Mouse (Mus musculus): ENCODE data around the gene Mrgprd.

The Mrgprd gene

DNA sequence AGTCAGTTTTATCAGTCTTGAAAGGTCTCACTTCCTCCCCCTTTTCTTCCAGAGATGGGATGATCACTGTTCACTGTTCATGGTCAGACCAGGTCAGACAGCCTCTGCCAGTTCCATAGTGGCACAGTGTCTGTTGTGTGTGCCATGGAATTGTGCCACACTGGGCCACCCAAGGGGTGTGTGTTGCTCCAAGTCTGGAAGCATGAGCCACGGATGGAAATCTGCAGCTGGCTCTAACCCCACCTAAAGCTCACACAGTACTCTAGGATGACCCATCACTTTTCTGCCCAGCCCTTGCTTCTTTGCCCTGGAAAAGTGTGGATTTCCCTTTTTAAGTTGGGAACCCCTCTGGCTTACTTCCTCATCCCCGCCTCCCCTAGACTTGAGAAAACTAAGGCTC lies 10.5 kb upstream of the Mrgprd start:
- DNase-seq, result no peak

DNA sequence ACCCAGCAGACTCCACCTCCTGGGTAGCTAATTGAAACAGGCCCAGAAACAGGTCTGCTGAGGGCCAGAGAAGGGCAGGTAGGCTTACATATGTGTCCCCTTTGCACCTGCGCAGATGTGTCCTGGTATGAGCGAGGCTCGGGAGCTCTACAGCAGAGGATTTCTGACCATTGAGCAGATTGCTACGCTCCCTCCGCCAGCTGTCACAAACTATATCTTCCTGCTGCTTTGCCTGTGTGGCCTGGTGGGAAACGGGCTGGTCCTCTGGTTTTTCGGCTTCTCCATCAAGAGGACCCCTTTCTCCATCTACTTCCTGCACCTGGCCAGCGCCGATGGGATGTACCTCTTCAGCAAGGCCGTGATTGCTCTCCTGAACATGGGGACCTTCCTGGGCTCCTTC lies 7.0 kb upstream of the Mrgprd start:
- DNase-seq, result no peak

DNA sequence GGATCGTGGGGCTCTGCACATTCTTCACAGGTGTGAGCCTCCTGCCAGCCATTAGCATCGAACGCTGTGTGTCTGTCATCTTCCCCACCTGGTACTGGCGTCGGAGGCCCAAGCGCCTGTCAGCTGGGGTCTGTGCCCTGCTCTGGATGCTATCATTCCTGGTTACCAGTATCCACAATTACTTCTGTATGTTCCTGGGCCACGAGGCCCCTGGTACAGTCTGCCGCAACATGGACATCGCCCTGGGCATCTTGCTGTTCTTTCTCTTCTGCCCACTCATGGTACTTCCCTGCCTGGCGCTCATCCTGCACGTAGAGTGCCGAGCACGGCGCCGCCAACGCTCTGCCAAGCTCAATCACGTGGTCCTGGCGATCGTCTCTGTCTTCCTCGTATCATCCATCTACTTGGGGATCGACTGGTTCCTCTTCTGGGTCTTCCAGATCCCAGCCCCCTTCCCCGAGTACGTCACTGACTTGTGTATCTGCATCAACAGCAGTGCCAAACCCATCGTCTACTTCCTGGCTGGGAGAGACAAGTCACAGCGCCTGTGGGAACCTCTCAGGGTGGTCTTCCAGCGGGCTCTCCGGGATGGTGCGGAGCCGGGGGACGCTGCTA lies 6.5 kb upstream of the Mrgprd start:
- DNase-seq, result no peak

DNA sequence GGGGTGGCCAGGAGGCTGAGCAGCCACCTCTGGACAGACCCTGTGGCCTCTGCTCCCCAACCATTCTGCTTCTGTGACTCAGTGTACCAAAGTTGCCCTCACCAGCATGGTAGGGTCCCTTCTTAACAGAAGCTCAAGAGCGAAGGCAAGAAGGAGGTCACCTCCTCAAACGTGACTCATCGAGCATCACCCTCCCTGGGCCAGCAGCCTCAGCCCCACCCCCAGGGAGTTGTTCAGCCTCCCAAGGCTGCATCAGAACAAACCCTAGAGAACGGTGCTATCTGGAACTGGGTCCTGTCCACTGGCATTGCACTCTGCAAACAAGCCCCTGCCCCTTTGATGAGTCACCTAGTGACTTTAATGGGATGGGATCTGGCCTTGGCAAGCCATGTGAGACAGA lies 5.8 kb upstream of the Mrgprd start:
- no peak for DNase-seq

DNA sequence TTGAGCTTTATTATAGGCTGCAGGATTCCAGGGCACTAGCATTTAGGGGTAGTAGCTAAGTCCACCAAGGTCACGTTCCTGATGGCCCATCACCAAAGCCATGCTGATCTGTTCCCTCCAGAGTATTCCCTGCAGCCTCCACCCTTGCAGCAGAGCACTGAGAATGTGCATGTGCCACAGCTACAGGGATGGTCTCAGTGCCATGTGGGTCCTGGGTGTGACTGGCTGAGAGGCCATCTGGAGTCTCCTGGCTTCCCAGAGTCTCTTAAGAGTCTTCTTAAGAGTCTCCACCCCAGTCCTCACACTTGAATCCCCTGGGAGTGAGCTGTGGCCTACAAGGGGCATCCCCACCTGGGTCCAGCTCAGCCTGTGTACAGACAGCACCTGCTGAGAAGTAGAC lies 4.8 kb upstream of the Mrgprd start:
- no peak for DNase-seq

DNA sequence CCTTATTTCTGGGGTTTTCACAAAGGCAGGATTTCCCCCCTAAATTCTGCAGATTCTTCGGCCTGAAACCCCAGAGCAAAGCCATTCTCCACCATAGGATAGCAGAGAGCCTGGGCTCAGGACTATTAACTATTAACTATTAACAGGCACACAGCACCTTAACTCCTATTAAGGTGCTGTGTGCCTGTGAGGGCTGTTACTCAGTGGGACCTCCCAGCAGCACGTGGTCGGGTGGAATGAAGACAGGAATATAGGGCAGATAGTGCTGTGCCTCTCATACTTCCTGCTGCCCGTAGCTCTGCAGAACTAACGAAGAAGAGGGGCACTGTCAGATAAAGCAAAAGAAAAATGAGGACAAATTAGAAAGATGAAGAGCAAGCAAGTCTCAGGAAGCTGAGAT lies 4.1 kb upstream of the Mrgprd start:
- DNase-seq, result no peak

DNA sequence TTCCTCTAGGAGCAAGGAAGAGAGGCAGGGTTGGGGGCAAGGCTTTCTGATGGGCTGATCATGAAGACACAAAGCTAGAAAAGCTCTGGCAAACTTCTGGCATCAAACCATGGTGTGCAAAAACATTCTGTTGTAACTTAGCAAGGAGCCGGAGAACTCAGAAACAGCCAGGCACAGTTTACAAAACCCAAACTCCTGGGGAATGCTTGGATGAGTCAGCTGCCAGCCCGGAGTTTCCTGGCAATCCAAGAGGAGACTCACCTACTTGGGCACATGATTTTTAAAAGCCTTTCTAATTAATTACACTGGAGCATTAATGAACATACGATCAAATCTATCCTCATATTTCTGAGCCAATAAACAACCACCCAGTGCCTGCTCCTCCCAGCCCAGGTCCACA lies 2.5 kb upstream of the Mrgprd start:
- no peak for DNase-seq

DNA sequence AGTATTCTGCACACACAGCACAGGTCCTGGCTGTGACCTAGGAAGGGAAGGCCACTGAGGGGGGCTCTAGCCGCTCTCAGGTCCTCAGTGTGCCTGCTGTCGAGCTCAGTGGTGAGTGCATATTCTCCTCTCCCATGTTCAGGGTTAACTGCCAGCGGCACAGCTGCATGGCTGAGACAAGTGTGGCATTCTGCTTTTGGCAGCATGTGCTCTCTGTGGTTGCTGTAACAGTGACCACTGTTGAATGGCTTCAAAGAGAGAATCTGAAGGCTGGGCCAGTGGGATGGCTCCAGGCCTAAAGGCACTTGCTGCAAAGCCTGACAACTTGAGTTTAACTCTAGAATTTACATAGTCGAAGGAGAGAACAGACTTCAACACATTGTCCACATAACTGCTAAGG lies 2.9 kb downstream of the Mrgprd start:
- DNase-seq, result peak; percentile 21

DNA sequence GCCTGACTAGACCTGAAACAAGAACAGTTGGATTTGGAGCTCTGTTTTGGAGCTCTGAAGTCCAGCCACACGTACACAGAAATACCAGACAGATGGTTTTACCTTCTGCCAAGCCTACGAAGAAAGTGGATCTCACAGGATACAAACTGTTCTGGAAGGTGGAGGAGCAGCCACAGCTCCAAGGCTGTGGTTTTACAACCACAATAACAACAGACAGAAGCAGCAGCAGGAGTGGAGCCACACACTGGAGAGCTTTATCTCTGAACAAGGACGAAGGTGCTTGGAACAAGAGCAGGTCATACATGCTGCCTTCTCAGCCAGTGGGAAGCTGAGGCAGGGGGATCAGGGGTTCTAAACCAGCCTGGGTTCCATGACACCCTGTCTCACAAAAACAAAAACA lies 4.8 kb downstream of the Mrgprd start:
- peak; percentile 57 for DNase-seq

DNA sequence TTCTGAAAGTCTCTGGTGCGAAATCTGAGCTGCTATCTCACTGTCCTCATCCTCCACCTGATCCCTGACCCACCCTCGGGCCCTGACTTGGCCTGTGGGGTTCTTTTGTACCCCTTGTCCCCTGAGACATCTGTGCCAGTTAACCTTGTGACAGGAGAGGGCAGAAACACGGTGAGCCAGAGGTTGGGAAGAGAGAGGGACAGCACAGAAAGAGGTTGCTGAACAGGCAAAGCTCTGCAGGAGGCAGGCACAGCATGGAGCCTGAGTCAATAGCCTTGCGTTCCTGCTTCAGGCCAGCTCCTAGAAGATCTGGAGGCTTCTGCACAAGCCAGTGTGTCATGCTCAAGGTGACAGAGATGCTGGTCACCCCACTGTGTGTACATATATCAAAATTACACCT lies 9.0 kb downstream of the Mrgprd start:
- DNase-seq, result no peak

DNA sequence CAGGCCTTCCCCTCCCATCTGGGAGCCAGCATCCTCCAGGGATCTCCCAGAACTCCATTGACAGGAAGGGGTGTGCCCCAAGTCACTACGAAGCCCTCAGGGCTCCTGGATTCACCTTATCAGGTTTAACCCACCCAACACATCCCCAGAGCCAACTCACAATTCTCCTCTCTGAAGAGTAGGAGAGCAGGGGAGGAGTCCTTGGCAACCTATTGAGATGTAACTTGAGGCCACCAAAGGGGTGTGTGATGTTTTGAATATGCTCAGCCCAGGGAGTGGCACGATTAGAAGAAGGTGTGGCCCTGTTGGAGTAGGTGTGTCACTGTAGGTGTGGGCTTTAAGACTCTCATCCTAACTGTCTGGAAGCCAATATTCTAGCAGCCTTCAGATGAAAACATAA lies 11.1 kb downstream of the Mrgprd start:
- no peak for DNase-seq

DNA sequence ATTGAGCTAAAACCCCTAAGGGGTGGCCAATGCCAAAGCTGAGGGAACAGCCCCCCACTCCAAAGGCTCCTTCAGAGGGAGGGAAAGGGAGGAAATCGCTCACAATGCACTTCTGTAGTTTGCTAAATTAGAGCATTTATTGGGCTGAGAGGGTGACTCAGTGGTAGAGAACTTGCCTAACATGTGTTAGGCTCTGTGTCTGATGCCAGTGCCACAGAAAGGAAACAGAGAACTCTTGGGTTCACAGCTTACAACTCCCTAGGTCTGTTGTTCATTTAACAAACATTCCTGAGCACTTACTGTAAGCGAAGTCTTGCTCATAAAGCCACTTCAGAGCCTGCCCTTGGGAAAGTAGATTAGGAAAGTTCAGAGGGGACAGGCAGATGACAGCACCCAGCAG lies 15.3 kb downstream of the Mrgprd start:
- DNase-seq, result no peak

DNA sequence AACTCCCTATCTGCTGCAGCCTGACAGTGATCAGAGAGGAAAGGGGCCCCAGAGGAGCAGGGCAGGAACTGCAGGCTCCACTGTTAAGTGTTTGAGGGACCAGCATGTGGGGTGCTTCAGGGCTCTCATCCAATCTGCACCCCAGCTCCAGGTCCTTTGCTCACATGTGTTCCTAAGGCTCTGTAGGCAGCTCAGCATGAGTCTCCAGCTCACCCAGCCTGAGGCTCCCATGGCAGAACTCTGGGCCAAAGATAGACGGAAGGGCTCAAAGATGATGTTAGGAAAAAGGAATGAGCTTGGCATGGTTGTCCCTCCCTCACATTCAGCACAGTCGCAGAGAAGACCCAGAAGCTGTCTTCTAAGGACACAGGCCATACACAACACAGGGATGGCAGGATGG lies 16.0 kb downstream of the Mrgprd start:
- no peak for DNase-seq

DNA sequence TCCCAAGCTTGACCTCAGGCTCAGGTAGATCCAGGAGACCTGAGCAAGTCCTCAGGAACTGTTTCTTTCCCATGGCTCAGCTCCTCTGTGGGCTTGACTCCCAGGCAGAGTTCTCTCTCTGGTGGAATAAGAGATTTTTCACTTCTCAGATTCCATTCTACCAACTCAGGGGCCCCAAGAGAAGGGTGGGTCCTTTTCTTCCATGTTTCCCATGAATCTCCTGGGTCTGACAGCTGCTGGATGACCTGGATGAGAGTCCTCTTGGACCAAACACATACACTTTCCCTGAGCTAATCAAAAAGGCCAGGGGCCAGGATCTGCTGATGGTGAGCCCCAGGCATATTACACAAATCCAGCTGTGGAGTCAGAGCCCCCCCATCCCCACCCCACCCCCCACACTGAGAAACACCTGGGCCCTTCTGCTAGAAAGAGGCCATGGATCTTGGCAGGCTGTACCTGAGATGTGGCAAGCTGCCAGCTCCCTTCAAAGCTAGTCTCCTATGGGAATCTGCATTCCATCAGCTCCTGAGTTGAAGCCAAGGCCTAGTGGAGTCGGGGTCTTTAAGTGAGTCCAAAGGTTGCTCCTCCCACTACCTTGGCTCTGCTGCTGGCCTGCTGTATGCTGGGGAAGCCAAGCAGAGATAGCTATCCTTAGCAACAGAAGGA lies 17.9 kb downstream of the Mrgprd start:
- no peak for DNase-seq

DNA sequence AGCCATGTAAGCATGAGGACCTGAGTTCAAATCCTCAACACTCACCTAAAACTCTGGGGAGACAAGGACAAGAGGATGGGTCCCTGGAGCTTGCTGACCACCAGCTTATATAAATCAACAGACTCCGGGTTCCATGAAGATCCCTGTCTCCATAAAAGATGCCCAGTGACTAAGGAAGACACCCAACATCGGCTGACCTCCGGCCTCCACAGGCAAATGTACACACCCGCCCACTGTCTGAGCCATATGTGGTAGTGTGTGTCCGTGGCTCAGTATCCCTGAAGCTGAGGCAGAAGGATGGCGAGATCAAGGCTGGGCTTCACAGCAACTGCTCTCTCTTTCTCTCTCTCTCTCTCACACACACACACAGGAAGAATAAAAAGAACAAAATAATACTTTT lies 19.3 kb downstream of the Mrgprd start:
- DNase-seq, result no peak

DNA sequence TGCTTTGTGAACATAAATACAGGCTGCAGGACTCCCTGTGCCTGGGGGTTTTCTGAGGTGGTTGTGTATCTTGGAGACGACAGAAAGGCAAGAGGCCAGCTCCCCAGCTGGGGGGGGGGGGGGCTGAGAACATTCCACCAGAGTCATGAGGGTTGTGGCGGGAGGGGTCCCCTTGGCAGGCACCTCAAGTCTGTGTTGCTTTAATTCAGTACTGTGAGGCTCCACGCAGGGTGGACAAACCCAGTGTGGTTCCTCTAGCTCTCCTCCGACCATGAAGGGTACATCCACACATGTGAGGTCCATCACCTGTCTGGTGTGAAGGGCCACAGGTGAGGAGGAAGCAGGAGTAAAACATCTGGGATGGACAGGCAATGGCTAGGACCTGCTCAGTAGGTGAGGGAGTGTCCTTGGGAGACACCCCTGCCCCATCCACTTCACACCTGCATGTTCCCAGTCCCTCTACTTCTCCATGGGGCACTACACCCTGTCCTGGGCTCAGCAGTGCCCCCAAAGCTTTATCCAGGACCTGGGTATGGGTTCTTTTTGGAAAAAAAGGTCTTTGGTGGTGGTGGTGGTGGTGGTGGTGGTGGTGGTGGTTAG lies 19.9 kb downstream of the Mrgprd start:
- no peak for DNase-seq

DNA sequence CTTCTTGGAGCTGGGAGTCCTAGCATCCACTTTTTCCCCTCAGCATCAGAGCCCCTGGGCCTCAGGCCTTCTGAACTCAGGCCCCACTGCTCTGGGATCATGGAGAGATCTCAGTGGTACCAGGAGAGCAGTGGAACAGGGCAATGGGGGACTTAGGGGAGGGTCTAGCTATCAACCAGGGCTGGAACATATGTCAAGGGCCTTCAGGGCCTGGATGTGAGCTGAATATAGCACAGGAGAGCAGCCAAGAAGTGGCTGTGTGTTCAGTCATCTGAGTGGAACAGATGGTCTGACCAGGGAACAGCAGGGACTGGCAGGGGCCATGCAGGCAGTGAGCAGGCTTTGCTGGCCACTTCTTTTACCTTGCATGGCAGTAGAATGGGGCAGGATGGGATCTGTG lies 20.6 kb downstream of the Mrgprd start:
- no peak for DNase-seq

DNA sequence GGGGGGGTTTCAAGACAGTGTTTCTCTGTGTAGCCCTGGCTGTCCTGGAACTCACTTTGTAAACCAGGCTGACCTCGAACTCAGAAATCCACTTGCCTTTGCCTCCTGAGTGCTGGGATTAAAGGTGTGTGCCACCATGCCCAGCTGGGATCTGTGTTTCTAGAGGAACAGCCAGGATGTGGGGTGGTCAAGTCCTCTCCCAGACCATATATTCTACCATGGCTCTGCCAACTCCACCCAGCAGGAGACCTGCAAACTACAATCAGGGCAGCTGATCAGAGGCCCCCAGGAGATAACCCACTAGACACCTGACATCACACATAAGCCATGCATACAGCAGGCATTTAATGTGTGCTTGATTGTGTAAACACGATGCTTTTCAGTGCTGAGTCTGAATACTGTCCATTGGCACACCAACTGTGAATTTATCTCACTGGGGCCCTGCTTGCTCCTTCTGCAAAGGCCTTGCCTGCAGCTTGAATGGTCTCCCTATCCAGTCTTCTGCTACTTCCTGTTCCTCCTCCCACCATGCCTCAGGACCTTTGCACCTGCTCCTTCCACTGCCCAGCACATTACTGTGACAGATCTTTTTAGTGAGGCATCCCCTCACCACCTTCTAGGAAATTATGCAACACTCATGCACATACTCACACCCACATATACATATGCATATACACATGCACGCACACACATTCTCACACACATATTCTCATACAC lies 21.1 kb downstream of the Mrgprd start:
- no peak for DNase-seq

DNA sequence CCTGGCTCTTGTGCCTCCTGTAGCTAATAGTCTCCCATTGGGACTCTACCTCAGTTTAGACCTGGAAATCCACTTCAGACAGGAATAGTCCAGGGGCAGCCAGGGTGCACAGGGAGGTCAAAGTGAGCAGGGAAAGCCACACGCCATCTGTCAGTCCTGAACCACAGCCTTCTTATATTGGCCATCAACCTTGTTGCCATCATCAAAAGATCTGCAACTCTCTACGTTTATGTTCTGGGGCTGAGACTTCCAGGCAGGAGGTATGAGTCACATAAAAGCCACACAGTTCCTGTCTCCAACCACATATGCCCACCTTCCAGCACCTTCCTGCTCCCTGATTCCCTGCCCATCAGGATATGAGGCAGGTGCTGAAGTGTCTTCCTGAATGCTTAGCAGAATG lies 23.3 kb downstream of the Mrgprd start:
- no peak for DNase-seq

DNA sequence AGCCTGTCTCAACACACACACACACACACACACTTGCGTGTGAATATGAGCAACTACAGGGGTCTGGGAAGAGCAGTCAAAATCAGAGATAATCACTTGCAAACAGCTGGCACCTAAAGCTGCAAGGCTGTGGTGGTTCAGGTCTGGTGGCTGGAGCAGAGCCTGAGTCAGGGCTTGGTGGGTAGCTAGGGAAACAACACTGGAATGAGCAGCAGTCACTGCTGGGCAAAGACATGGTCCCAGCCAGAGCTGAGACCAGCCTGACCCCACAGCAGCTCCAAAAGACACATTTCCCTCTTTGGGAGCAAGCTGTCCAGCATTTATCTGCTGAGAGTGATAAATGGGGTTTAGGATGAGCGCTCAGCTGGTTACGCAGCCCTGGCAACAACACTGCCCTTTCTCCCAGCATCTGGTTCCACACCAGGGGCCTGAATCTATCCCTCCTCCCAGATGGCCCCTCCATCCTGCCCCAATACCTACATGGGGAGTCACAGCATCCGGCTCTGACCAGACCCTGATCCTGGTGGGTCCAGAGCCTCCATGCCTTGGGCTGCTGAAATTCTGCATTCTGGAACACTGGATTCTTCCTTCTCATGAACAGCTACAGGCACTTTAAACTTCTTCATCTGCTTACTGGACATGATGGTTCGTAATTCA lies 25.7 kb downstream of the Mrgprd start:
- DNase-seq, result no peak

Data from right cerebral cortex, adult 18-20 months (tissue).